Mouse (Mus musculus): Measurements from ENCODE around the gene Zfp280d. TPM values are rescaled to one million over a fixed set of nuclear protein-coding genes. Genes with fewer than 3 reads are reported as not detected.
A peak's percentile ranks its signal among the peaks of the same experiment; 100 is the strongest.
"Not testable (repeated sequence)": the region's sequence is repeated elsewhere in the genome, so short reads cannot be mapped to it uniquely, and the experiment has no call there.

Gene Zfp280d
- total RNA-seq, 2 experiments from 2014 or later, result 29.4 to 34.2 TPM

- intact Hi-C loops (cut with DNase I), result no loop called here
These were observed 69.2 kb downstream of the Zfp280d start for GRCm38 (mm10) chr9:72343844-72344243.

DNA sequence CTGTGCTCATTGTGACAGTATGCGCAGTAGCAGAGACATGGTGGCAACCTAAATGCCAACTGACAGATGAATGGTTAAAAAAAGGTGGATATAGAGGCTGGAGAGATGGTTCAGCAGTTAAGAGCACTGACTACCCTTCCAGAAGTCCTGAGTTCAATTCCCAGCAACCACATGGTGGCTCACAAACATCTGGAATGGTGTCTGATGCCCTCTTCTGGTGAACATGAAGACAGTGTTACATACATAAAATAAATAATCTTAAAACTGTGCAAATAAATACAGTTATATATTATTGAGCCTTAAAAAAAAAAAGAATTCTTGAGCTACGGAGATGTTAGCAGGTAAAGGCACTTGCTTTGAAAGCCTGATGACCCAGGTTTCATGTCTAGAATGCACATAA, 97.7 kb downstream of the Zfp280d start:
- intact Hi-C loops (cut with DNase I), result no loop called here
- no peak for DNase-seq

More at GRCm38 (mm10) chr9:72343844-72344243, 69.2 kb downstream of the Zfp280d start:
- DNase-seq, result no peak

DNA sequence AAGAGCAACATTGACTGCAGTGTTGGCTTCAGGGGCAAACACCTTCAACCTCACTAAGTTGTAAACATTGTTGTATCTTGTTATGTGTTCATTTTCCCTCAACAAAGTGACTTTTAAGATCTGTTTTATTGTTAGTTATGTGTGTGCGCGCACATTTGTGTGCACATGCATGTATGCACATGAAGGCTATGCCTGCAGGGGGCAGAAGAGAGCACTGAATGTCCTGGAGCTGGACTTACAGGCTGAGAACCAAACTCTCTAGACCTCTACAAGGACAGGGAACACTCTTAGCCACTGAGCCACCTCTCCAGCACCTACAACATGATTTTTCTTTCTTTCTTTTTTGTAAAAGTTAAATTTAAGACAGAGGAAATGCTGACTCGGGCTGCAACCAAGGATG, 99.4 kb downstream of the Zfp280d start:
- DNase-seq, result no peak
- intact Hi-C loops (cut with DNase I), result no loop called here

DNA sequence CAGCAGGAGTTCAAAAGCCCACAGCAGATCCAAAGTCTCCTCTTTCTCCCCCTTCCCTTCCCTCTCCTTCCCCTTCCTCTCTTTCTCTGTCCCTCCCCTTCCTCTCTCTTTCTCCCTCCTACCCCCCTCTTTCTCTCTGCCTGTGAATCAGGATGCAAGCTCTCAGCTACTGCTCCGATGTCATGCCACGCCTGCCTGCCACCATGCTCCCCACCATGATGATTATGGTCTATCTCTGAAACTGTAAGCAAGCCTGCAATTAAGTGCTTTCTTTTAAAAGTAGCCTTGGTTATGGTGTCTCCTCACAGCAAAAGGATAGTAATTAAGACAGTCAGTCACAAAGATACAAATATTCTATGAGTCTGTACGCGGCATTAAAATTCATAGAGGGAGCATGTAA, 100.3 kb downstream of the Zfp280d start:
- no peak for DNase-seq
- intact Hi-C loops (cut with DNase I), result no loop called here

DNA sequence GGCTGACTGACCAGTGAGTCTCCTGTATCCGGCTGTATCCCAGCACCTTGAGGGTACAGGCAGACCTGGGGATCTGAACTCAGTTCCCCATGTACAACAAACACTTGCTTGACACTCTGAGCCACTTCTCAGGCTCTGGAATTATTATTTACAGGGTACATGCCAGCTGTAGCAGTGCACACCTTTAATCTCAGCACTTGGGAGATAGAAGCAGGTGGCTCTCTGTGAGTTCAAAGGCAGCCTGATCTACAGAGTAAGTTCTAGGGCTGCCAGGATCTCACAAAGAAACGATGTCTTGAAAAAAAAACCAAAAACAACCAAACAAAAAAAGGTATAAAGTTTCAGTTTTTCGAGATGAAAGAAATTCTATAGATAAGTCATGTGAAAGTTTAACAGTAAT, 101.0 kb downstream of the Zfp280d start:
- intact Hi-C loops (cut with DNase I), result no loop called here
- DNase-seq, result no peak

DNA sequence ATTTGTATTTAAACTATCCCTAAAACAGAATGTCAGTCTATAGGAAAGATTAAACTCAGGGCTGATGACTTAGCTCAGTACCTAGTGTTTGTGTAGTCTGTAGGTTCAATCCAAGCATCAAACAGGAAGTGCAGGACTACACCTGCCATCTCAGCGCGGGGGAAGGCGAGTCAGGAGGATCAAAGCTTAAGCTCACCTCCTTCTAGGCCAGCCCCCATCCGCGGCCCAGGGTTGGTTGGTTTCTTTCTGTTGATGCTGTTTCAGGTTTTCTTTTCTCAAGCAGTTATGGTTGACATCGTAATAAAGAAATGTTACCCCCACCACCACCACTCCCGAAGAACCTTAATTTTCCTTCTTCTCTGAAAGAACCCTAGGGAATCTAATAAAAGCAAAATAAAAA, 111.1 kb downstream of the Zfp280d start:
- DNase-seq, result no peak
- intact Hi-C loops (cut with DNase I), result no loop called here

- no peak for DNase-seq
- intact Hi-C loops (cut with DNase I), result no loop called here
These were observed 114.3 kb downstream of the Zfp280d start for GRCm38 (mm10) chr9:72388934-72389333.

DNA sequence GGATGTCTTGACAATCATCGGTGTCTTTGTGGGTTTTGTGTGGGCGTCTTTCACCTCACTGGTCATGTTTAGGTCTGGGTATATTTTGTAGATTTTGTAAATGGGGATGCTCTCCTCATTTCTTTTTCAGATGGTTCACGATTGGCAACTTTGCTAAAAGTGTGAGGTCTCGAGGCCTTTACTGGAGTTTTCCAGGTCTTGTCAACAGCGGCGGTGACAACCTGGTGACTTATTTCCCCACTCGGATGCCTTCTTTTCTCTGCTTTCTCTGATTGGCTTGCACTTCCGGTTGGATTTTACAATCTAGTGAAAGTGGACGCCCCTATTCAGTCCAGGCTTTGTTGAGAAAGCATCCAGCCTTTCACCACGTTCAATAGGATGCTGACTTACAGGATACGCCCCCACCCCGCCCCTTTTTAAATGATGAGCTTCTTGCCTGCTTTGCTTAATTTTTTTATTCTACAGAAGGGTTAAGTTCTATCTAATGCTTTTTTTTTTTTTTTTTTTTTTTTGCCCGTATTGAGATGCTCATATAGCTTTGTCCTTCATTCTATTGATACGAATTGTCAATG, 114.9 kb downstream of the Zfp280d start:
- intact Hi-C loops (cut with DNase I), result no loop called here

DNA sequence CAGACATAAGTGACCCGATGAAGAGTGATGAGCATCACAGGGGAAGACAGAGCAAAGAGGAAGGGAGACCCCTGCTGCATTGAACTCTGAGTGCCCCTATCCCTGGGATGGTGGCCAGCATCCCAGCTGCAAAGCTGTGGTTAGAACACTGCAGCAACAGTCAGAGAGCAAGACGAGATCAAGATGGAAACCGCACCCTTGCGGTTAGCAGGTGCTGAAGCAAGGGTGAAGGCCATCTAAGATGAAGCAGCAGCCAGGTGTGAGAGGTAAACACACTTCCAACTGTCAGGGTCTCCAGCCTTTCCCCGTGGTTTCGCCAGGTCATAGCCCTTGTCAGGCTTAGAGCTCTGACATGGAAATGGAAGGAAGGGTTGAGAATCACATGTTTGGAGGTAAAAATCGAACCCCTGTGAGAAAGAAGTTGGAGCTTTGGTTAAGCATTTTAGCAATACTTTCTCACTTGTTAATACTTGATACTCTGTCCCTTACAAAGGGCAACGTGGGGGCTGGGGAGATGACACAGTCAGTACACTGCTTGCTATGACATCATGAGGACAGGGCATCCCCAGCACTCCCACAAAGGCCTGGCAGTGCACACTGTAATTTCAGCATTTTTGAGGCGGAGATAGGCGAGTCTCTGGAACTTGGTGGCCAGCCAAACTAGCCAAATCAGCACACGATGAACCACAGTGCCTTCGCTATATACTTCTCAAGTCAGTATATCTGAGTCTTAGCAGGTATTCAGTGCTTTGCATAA, 115.8 kb downstream of the Zfp280d start:
- intact Hi-C loops (cut with DNase I), result no loop called here
- peak in 1 of 2 experiments; percentile 15 for DNase-seq

More for the DNA sequence above, 114.9 kb downstream of the Zfp280d start:
- DNase-seq, result no peak

DNA sequence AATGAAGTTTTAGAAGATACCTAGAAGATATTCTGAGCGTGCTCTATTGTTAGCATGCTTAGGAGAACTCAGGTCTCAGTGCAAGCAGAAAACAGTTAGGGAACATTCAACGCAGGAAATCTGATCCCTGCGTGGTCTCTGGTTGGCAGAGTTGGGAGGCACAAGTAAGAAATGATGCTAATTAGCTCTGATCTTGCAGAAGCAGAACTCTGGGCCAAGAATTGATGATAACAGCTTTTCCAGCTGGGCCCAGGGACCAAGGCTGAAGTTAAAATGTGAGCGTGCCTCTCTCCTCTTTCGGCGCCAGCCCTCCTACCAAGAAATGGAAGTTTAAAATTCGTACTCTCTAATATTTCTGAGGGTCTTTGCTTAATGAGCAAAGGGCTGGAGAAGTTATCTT, 118.0 kb downstream of the Zfp280d start:
- no peak for DNase-seq
- intact Hi-C loops (cut with DNase I), result no loop called here

DNA sequence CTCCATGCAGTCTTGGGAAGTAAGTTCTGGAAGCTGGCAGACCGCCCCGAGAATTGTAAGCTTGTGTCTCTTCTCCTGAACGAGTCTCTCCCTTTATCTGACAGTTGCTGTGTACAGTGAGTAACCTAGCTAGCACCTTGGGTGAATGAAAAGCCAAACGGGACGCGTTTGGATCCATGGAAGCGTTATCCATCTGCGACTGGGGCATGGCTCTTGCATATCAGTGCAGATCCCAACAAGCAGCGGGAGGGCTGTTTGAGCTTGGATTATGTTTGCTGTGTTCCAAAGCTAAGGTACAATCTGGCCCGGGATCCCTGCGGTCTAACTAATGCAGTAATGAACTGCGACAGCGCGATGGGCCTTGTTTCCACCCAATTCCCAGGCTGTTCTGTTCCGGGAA, 118.6 kb downstream of the Zfp280d start:
- intact Hi-C loops (cut with DNase I), result no loop called here

GRCm38 (mm10) chr9:72393869-72394341, 119.2 kb downstream of the Zfp280d start:
- DNase-seq, result no peak
- intact Hi-C loops (cut with DNase I), result no loop called here

More for the DNA sequence above, 118.6 kb downstream of the Zfp280d start:
- no peak for DNase-seq

DNA sequence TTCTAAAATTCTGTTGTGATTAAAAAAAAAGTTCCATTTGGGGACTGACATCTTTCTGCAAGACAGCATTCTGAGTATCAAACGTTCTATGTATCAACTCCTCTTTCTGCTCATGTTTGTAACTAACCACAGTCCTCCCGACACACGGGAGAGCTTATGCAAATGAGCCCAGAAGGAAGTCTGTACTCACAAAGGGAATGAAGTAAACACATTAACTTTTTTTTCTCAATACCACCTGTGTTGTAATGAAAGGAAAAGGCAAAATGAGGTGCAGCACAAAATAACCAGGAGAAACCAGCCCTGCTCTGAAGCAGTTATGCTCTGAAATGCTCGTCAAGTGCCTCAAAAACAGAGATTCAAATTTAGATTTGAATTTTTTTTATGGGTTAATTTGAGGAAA, 125.5 kb downstream of the Zfp280d start:
- intact Hi-C loops (cut with DNase I), result no loop called here
- no peak for DNase-seq

- DNase-seq; intact Hi-C loops (cut with DNase I): not testable (repeated sequence)
These were observed 127.1 kb downstream of the Zfp280d start for GRCm38 (mm10) chr9:72401769-72402168.

GRCm38 (mm10) chr9:72403421-72403820, 128.8 kb downstream of the Zfp280d start:
- intact Hi-C loops (cut with DNase I), result no loop called here
- no peak for DNase-seq

DNA sequence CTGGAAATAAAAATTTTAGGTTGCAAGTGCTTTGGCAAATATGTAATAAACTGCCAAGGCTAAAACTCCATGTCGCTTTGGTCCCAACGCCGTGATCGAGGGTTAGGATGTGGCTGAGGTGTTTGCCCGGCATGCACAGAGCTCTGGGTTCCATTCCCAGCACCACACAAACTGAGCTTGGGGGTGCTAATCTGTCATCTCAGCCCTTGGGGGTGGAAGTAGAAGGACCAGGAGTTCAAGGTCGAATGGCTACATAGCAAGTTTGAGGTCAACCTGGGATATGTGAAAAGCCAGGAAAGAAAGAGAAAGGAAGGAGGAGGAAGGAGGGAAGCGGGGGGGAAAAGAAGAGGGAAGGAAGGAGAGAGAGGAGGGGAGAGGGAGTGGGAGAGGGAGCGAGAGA, 129.8 kb downstream of the Zfp280d start:
- intact Hi-C loops (cut with DNase I), result no loop called here
- DNase-seq, result no peak

GRCm38 (mm10) chr9:72404934-72405333, 130.3 kb downstream of the Zfp280d start:
- intact Hi-C loops (cut with DNase I), result no loop called here
- no peak for DNase-seq

GRCm38 (mm10) chr9:72405882-72406638, 131.4 kb downstream of the Zfp280d start:
- DNase-seq, result no peak
- intact Hi-C loops (cut with DNase I), result no loop called here

- DNase-seq, result peak; percentile 81 to 89
- intact Hi-C loops (cut with DNase I), result loop anchor here (1.0 to 2.0 kb wide), 2 partner anchors 147 to 576 kb away; no protein-coding TSS in a partner anchor
These were observed 133.5 kb downstream of the Zfp280d start for GRCm38 (mm10) chr9:72408131-72408586.

GRCm38 (mm10) chr9:72409381-72410225, 134.9 kb downstream of the Zfp280d start:
- DNase-seq, result no peak
- intact Hi-C loops (cut with DNase I), result loop anchor here (2.0 kb wide), 1 partner anchor 149 kb away; no protein-coding TSS in a partner anchor
